Mouse (Mus musculus): ENCODE measurements around the gene B3gnt7.

- TF ChIP-seq HCFC1 (IDR thresholded peaks at IDR 0.05; ENCODE audit: borderline replicate concordance, insufficient read depth, low read length) (no peak), MAFK (IDR thresholded peaks at IDR 0.05; ENCODE audit: insufficient read depth, low read depth, low read length) (no peak)
Measured at GRCm38 (mm10) chr1:86253410-86253809, 49.2 kb upstream of the B3gnt7 start.

All from ES-E14 (cell line).